17 mouse cellular contexts compared by ENCODE assay signal in genomic region chr4:138257116-138257687, GRCm38 (mm10). TPM values are rescaled to one million over a fixed set of nuclear protein-coding genes. Genes with fewer than 3 reads are reported as not detected.
DNase-seq lines count a peak whose midpoint lies in the region; ATAC-seq lines count a peak whose summit lies in the region.
"Had no signal": no experiment of that assay in that cellular context is flagged by ENCODE, and none has a peak within 500 bp of the region (broad histone marks: within the 10 kb centered on the region; RNA-seq: fewer than 3 reads in every experiment).

No protein-coding gene starts in this region.

- ATAC-seq in common myeloid progenitor, adult 5-6 weeks (replicated peaks; ENCODE audit: low read depth, poor library complexity, severe bottlenecking), result peak; percentile 73
- peak; percentile 58 for ATAC-seq in megakaryocyte progenitor cell, adult 5-6 weeks (replicated peaks; ENCODE audit: poor library complexity)
- no peak for ATAC-seq in inflammation-experienced regulatory T-cells, adult 6 months
- ATAC-seq: forebrain, embryonic 16.5 days; midbrain, embryonic 13.5 days had no signal

- peak; percentile 31 for DNase-seq in T-cell, adult 2 months (ENCODE audit: low spot score)
- DNase-seq in thymus, postnatal 36 days, result peak; percentile 33 to 51
- no peak for DNase-seq in cerebellum, postnatal 25 days
- DNase-seq in right cerebral cortex, adult 2 months (ENCODE audit: low spot score in 2 of 2), result no peak
- DNase-seq: adrenal gland, postnatal 25 days; cerebellum, adult 8-10 months; gastrocnemius, postnatal 25 days; heart, adult 2 months; heart, postnatal 14 days; kidney, adult 18-20 months; lung, postnatal 10 days; retina, postnatal 1 day had no signal

RNA-seq across cellular contexts. Expression of gene Kif17, which starts 7.0 kb away (rescaled TPM):
- total RNA-seq in common myeloid progenitor, adult 5-6 weeks (2017), result 5.5 and 6.5 TPM in 2 replicates
- total RNA-seq in megakaryocyte progenitor cell, adult 5-6 weeks (2015), result 4.0 and 4.8 TPM in 2 replicates
- 4.6 and 5.1 TPM in 2 replicates for total RNA-seq in megakaryocyte progenitor cell, adult 5-6 weeks (2017)
- polyA plus RNA-seq in inflammation-experienced regulatory T-cells, adult 6 months (2017; shearing (Covaris generic)), result not detected
- total RNA-seq: gastrocnemius, postnatal 25 days had no signal

RNA-seq across cellular contexts. Expression of gene Sh2d5, which starts 7.0 kb away (rescaled TPM):
- total RNA-seq in common myeloid progenitor, adult 5-6 weeks (2017), result 22.0 and 24.7 TPM in 2 replicates
- 19.4 and 21.1 TPM in 2 replicates for total RNA-seq in megakaryocyte progenitor cell, adult 5-6 weeks (2015)
- 20.9 and 26.0 TPM in 2 replicates for total RNA-seq in megakaryocyte progenitor cell, adult 5-6 weeks (2017)
- polyA plus RNA-seq in inflammation-experienced regulatory T-cells, adult 6 months (2017; shearing (Covaris generic)), result under 1 TPM; 0.16 to 0.53 (median 0.21) TPM
- total RNA-seq: heart, adult 2 months had no signal

RNA-seq across cellular contexts. Expression of gene Hp1bp3, which starts 41.1 kb away (rescaled TPM):
- 272 and 317 TPM in 2 replicates for total RNA-seq in common myeloid progenitor, adult 5-6 weeks (2017)
- total RNA-seq in megakaryocyte progenitor cell, adult 5-6 weeks (2015), result 147 and 172 TPM in 2 replicates
- total RNA-seq in megakaryocyte progenitor cell, adult 5-6 weeks (2017), result 214 and 274 TPM in 2 replicates
- polyA plus RNA-seq in inflammation-experienced regulatory T-cells, adult 6 months (2017; shearing (Covaris generic)), result 100 to 1,000 TPM; 144 to 154 (median 152) TPM

RNA-seq across cellular contexts. Expression of gene Ddost, which starts 47.3 kb away (rescaled TPM):
- total RNA-seq in common myeloid progenitor, adult 5-6 weeks (2017), result 101 and 107 TPM in 2 replicates
- total RNA-seq in megakaryocyte progenitor cell, adult 5-6 weeks (2015), result 303 and 328 TPM in 2 replicates
- 225 and 240 TPM in 2 replicates for total RNA-seq in megakaryocyte progenitor cell, adult 5-6 weeks (2017)
- 100 to 1,000 TPM; 101 to 118 (median 104) TPM for polyA plus RNA-seq in inflammation-experienced regulatory T-cells, adult 6 months (2017; shearing (Covaris generic))

Comparison
In these comparisons a context has a peak if more than half of its experiments do, and no peak if none do; other contexts are left out.
1. DNase-seq: peak in T-cell, adult 2 months (single experiment) and thymus, postnatal 36 days (2 of 2); none in cerebellum, postnatal 25 days (0 of 2) and right cerebral cortex, adult 2 months (0 of 2).